Mouse (Mus musculus) kidney, embryonic 15.5 days (tissue): ENCODE measurements around the gene Rbm19. TPM values are rescaled to one million over a fixed set of nuclear protein-coding genes. Genes with fewer than 3 reads are reported as not detected.
"Not testable (repeated sequence)": the region's sequence is repeated elsewhere in the genome, so short reads cannot be mapped to it uniquely, and the experiment has no call there.

ENCODE experiments used
- ATAC-seq: fragments of 200-750 bp; cut with Nextera tagmentation; replicated peaks from 2 replicates; pipeline ENCODE4 v1.8.0; 2017; ENCODE audit warnings: moderate TSS enrichment; ENCODE audit not compliant: low FRiP score
- H3K27ac ChIP-seq: fragments of 300-500 bp; sonication (generic); 2 replicates; pipeline ENCODE4 v1.5.1; 2015; ENCODE audit warnings: mild to moderate bottlenecking, inconsistent platforms
- H3K27me3 ChIP-seq: fragments of 300-500 bp; sonication (generic); 2 replicates; pipeline ENCODE4 v1.6.1; 2015; ENCODE audit warnings: inconsistent platforms
- H3K36me3 ChIP-seq: fragments of 300-500 bp; sonication (generic); 2 replicates; pipeline ENCODE4 v1.6.1; 2015; ENCODE audit warnings: inconsistent platforms
- H3K4me1 ChIP-seq: fragments of 300-500 bp; sonication (generic); 2 replicates; pipeline ENCODE4 v1.6.1; 2015; ENCODE audit warnings: inconsistent platforms
- H3K4me2 ChIP-seq: fragments of 300-500 bp; sonication (generic); 2 replicates; pipeline ENCODE4 v1.6.1; 2015; ENCODE audit warnings: moderate library complexity, mild to moderate bottlenecking, inconsistent platforms
- H3K4me3 ChIP-seq: fragments of 300-500 bp; sonication (generic); replicated peaks from 2 replicates; pipeline ENCODE4 v1.5.1; 2015; ENCODE audit warnings: mild to moderate bottlenecking, inconsistent platforms
- H3K9ac ChIP-seq: fragments of 300-500 bp; sonication (generic); 2 replicates; pipeline ENCODE4 v1.6.1; 2015; ENCODE audit warnings: mild to moderate bottlenecking, inconsistent platforms
- H3K9me3 ChIP-seq: fragments of 300-500 bp; sonication (generic); replicated peaks from 2 replicates; pipeline ENCODE4 v1.6.1; 2016; ENCODE audit warnings: inconsistent platforms
- WGBS: fragments of 180-500 bp; shearing (Covaris S2); methylation state at CpG from one replicate; pipeline ENCODE4 v1.1.7; 2015; ENCODE audit warnings: mixed read lengths; 5-methylcytosine and 5-hydroxymethylcytosine counted together
- polyA plus RNA-seq: library from polyadenylated mRNA; unstranded; fragments of >200 nt; fragmentation: Nextera tagmentation; extraction: Ambion mirVana; gene quantifications from 2 replicates; pipeline ENCODE4 v1.2.1, GENCODE M21; 2015

Gene Rbm19
- polyA plus RNA-seq, 1 experiment from 2014 or later = 25.9 TPM

GRCm38 (mm10) chr5:120106424-120107073 is 9.7 kb upstream of the Rbm19 start:
- Histone ChIP-seq H3K4me3 (no peak overlapping the region), H3K9me3 (no peaks in the 10 kb centered on the region), H3K27me3 (peaks cover 49% of the 10 kb centered on the region), H3K27ac (no peak overlapping the region), H3K36me3 (no peaks in the 10 kb centered on the region), H3K4me2 (no peak overlapping the region), H3K4me1 (no peaks in the 10 kb centered on the region), H3K9ac (no peak overlapping the region)
- WGBS = 25% methylated on average over 12 of the region's 12 CpGs
- ATAC-seq = no peak

- peaks cover 12% of the 10 kb centered on the region; the same call in 1 of the 2 replicates for H3K27me3 ChIP-seq
- H3K4me3 ChIP-seq = no peak overlapping the region
- no peaks in the 10 kb centered on the region for H3K9me3 ChIP-seq
- no peak for ATAC-seq
- peaks cover 9% of the 10 kb centered on the region for H3K36me3 ChIP-seq
- no peak overlapping the region for H3K4me2 ChIP-seq
- no peak overlapping the region for H3K27ac ChIP-seq
- H3K9ac ChIP-seq = no peak overlapping the region
- WGBS = 83% methylated on average over 12 of the region's 12 CpGs
- H3K4me1 ChIP-seq = peaks cover 8% of the 10 kb centered on the region
Observed at GRCm38 (mm10) chr5:120114361-120114760, 1.9 kb upstream of the Rbm19 start.

GRCm38 (mm10) chr5:120117161-120117560 is 896 bp downstream of the Rbm19 start:
- H3K4me1 ChIP-seq, ATAC-seq, H3K27me3 ChIP-seq, H3K27ac ChIP-seq, H3K9me3 ChIP-seq, H3K9ac ChIP-seq: not testable (repeated sequence)
- WGBS = 59% methylated on average over 3 of the region's 3 CpGs
- Histone ChIP-seq H3K4me2 (peak overlapping the region; percentile 82), H3K4me3 (peak overlapping the region; percentile 61), H3K36me3 (peaks cover 37% of the 10 kb centered on the region)

- peaks cover 100% of the 10 kb centered on the region for H3K36me3 ChIP-seq
- no peaks in the 10 kb centered on the region for H3K4me1 ChIP-seq
- 0 out of 2 replicates have a peak, but pooled peaks cover 2% of the 10 kb centered on the region for H3K9me3 ChIP-seq
- no peak overlapping the region for H3K4me3 ChIP-seq
- H3K4me2 ChIP-seq = no peak overlapping the region
- H3K27me3 ChIP-seq = no peaks in the 10 kb centered on the region
- 88% methylated on average over 16 of the region's 16 CpGs for WGBS
- H3K27ac ChIP-seq = no peak overlapping the region
- no peak for ATAC-seq
- no peak overlapping the region for H3K9ac ChIP-seq
Observed at GRCm38 (mm10) chr5:120124881-120125690, 8.8 kb downstream of the Rbm19 start.

GRCm38 (mm10) chr5:120127641-120128040 is 11.4 kb downstream of the Rbm19 start:
- H3K4me3 ChIP-seq = no peak overlapping the region
- WGBS = 60% methylated on average over 10 of the region's 10 CpGs
- no peaks in the 10 kb centered on the region for H3K27me3 ChIP-seq
- no peak overlapping the region for H3K4me2 ChIP-seq
- H3K9me3 ChIP-seq = no peaks in the 10 kb centered on the region
- no peak overlapping the region for H3K27ac ChIP-seq
- no peak for ATAC-seq
- no peak overlapping the region for H3K9ac ChIP-seq
- H3K36me3 ChIP-seq = peaks cover 98% of the 10 kb centered on the region
- no peaks in the 10 kb centered on the region for H3K4me1 ChIP-seq

- Histone ChIP-seq H3K4me1 (no peaks in the 10 kb centered on the region), H3K4me2 (no peak overlapping the region), H3K36me3 (peaks cover 98% of the 10 kb centered on the region), H3K27ac (no peak overlapping the region), H3K27me3 (no peaks in the 10 kb centered on the region), H3K4me3 (no peak overlapping the region), H3K9ac (no peak overlapping the region), H3K9me3 (no peaks in the 10 kb centered on the region)
- no peak for ATAC-seq
- WGBS = 91% methylated on average over 5 of the region's 5 CpGs
Observed at GRCm38 (mm10) chr5:120128511-120128910, 12.2 kb downstream of the Rbm19 start.

- H3K9me3 ChIP-seq = no peaks in the 10 kb centered on the region
- WGBS = 95% methylated on average over 7 of the region's 7 CpGs
- H3K4me3 ChIP-seq = no peak overlapping the region
- no peak overlapping the region for H3K9ac ChIP-seq
- no peaks in the 10 kb centered on the region for H3K4me1 ChIP-seq
- no peak overlapping the region for H3K4me2 ChIP-seq
- ATAC-seq = no peak
- peaks cover 97% of the 10 kb centered on the region for H3K36me3 ChIP-seq
- no peak overlapping the region for H3K27ac ChIP-seq
- H3K27me3 ChIP-seq = no peaks in the 10 kb centered on the region
Observed at GRCm38 (mm10) chr5:120129070-120129469, 12.8 kb downstream of the Rbm19 start.

GRCm38 (mm10) chr5:120129761-120130160 is 13.5 kb downstream of the Rbm19 start:
- no peak overlapping the region for H3K27ac ChIP-seq
- H3K9ac ChIP-seq = no peak overlapping the region
- no peaks in the 10 kb centered on the region for H3K27me3 ChIP-seq
- 91% methylated on average over 7 of the region's 7 CpGs for WGBS
- no peak overlapping the region for H3K4me2 ChIP-seq
- no peak for ATAC-seq
- no peaks in the 10 kb centered on the region for H3K9me3 ChIP-seq
- H3K36me3 ChIP-seq = peaks cover 95% of the 10 kb centered on the region
- no peak overlapping the region for H3K4me3 ChIP-seq
- no peaks in the 10 kb centered on the region for H3K4me1 ChIP-seq

GRCm38 (mm10) chr5:120130163-120130562 is 13.9 kb downstream of the Rbm19 start:
- Histone ChIP-seq H3K4me1 (no peaks in the 10 kb centered on the region), H3K4me2 (no peak overlapping the region), H3K36me3 (peaks cover 94% of the 10 kb centered on the region), H3K9ac (no peak overlapping the region), H3K27me3 (no peaks in the 10 kb centered on the region), H3K27ac (no peak overlapping the region), H3K9me3 (no peaks in the 10 kb centered on the region), H3K4me3 (no peak overlapping the region)
- ATAC-seq = no peak
- WGBS = 94% methylated on average over 2 of the region's 2 CpGs

- Histone ChIP-seq H3K27ac (no peak overlapping the region), H3K4me1 (no peaks in the 10 kb centered on the region), H3K4me2 (no peak overlapping the region), H3K9me3 (no peaks in the 10 kb centered on the region), H3K27me3 (no peaks in the 10 kb centered on the region), H3K4me3 (no peak overlapping the region), H3K36me3 (peaks cover 80% of the 10 kb centered on the region), H3K9ac (no peak overlapping the region)
- 61% methylated on average over 5 of the region's 5 CpGs for WGBS
- ATAC-seq = no peak
Observed at GRCm38 (mm10) chr5:120131600-120131999, 15.3 kb downstream of the Rbm19 start.

- Histone ChIP-seq H3K4me1 (peaks cover 2% of the 10 kb centered on the region; the same call in 1 of the 2 replicates), H3K4me3 (no peak overlapping the region), H3K27me3 (no peaks in the 10 kb centered on the region), H3K9ac (no peak overlapping the region), H3K27ac (no peak overlapping the region), H3K36me3 (peaks cover 68% of the 10 kb centered on the region), H3K9me3 (no peaks in the 10 kb centered on the region), H3K4me2 (no peak overlapping the region)
- no peak for ATAC-seq
- WGBS = 44% methylated on average over 6 of the region's 6 CpGs
Observed at GRCm38 (mm10) chr5:120134000-120134399, 17.7 kb downstream of the Rbm19 start.

- H3K4me1 ChIP-seq = peaks cover 5% of the 10 kb centered on the region; the same call in 1 of the 2 replicates
- H3K4me2 ChIP-seq = no peak overlapping the region
- H3K27ac ChIP-seq = no peak overlapping the region
- no peaks in the 10 kb centered on the region for H3K27me3 ChIP-seq
- ATAC-seq = no peak
- no peak overlapping the region for H3K4me3 ChIP-seq
- no peaks in the 10 kb centered on the region for H3K9me3 ChIP-seq
- H3K36me3 ChIP-seq = peaks cover 59% of the 10 kb centered on the region
- no peak overlapping the region for H3K9ac ChIP-seq
- 89% methylated on average over 14 of the region's 14 CpGs for WGBS
Observed at GRCm38 (mm10) chr5:120135337-120135736, 19.1 kb downstream of the Rbm19 start.
